Mouse (Mus musculus): ENCODE data around the gene Rbm45.
A peak's percentile ranks its signal among the peaks of the same experiment; 100 is the strongest.

Gene Rbm45

GRCm38 (mm10) chr2:76369821-76370655 is at the start of gene Rbm45:
Gene Rbm45, plus strand, starts transcription at chr2:76369984.
- DNase-seq (ENCODE audit: low spot score), result peak; percentile 95

GRCm38 (mm10) chr2:76320336-76320735 is 49.4 kb upstream of the Rbm45 start:
- no peak for DNase-seq (ENCODE audit: low spot score)

DNA sequence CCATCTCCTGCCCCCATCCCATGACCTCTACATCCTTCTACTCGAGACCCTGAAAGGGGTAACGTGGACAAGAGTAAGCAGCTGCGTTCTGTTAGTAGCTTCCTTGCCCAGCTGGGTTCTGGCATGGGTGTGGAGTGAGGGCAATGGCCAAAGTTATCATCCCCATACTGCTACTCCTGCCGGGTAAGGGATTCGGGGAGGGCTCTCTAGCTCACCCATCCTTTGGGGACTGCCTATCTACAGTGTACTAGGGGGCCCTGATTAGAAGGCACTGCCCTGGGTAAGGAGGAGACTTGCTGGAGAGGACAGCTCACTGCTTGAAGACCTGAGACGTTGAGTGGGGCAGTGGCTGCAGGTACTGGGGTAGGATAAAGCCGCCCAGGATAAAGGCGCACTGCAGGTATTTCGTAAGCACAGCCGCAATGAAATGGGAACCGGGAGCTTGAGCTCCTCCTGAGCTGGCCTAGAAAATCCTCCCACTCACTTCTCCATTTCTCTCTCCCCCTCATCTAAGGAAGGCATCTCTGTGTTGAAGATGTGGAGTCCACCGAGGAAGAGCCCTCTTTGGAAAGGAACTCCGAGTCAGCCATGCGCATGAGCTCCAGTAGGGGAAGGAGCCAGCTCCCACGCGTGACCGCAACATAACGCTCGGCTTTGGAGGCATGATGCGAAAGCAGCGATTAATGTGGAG is 46.5 kb upstream of the Rbm45 start:
- no peak for DNase-seq (ENCODE audit: low spot score)

- DNase-seq (ENCODE audit: low spot score), result no peak
Observed at GRCm38 (mm10) chr2:76324463-76324862, 45.3 kb upstream of the Rbm45 start.

DNA sequence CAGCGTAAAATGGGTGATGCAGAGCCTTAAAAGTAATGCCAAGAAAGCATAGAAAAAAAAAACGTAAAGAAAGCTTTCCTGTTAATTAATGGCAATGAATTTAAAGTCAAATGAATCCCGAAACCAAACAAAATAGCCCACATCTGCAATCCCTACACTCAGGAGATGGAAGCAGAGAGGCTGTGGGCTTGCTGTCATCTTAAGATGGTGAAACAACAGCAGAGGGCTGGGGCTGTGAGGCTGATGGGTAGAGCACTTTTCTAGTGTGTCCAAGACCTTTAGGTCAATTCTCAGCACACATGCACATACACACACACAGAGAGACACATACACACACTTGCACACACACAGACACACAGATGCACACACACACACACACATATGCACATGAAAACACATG is 43.6 kb upstream of the Rbm45 start:
- DNase-seq (ENCODE audit: low spot score), result no peak

DNA sequence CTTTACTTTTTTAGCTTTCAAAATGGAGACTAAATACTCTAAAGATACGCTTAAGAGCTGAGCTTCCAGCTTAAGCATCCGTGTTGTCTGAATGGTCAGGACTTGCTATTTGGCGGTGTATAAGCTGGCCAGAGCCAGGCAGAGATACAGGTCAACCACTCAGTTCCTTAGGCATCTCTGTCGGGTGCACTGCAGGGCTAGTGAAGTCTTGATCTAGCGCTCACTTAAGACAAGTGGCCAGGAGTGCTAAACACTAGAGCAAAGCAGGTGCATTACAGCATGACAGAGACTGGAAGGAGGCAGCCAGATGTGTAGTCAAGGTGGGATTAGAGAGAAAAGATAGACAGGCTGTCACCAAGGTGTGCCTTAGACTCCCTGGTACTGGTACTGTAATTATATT is 39.7 kb upstream of the Rbm45 start:
- no peak for DNase-seq (ENCODE audit: low spot score)

DNA sequence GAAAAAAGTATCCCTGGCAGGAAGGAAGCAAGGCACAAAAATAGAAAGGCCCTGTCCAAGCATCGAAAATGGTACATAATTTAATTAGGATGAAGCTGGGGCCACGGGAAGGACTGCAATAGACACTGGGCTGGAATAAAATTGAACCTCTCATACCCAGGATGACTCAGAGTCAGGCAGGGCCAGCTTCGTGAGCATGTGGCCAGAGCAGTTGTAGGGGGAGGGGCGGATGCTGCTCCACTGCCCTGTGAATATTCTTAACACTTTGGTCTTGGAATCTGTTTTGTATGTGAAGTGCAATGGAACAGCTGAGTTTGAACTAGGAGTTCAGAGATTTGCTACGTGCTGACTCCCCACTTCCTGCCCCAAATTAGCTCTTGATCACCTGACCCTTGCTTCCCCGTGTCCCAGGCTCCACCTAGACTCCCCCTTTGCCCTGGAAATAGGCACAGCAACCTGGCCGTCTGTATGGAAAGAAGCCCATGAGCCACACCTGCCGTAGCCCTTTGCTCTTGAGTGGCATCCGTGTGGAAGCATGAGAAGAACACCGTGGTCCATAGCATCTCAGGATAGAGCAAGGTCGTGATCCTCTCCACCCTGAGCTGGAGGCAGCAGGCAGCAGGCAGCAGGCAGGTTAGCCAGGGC is 37.5 kb upstream of the Rbm45 start:
- DNase-seq (ENCODE audit: low spot score), result no peak

DNA sequence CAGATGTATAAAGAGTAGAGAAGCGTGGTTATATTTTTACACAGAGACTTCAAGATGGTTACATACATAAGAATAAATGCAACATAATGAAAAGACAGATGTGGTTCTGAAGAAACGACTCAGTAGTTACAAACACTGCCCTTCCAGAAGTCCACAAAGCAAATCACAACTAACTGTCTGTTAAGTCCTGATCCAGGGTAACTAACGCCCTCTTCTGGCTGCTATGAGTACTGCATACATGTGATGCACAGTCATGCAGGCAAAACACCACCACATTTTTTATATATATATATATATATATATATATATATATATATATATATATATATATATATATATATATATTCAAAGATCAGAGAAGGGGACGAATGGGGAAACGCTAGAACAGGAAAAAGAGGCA is 35.2 kb upstream of the Rbm45 start:
- no peak for DNase-seq (ENCODE audit: low spot score)

- peak; percentile 61 for DNase-seq (ENCODE audit: low spot score)
Observed at GRCm38 (mm10) chr2:76338215-76339156, 31.3 kb upstream of the Rbm45 start, which contains the start of gene Pde11a. Gene Pde11a, minus strand, starts transcription at chr2:76338774.

- no peak for DNase-seq (ENCODE audit: low spot score)
Observed at GRCm38 (mm10) chr2:76342146-76342545, 27.6 kb upstream of the Rbm45 start.

- no peak for DNase-seq (ENCODE audit: low spot score)
Observed at GRCm38 (mm10) chr2:76347839-76348238, 21.9 kb upstream of the Rbm45 start.

DNA sequence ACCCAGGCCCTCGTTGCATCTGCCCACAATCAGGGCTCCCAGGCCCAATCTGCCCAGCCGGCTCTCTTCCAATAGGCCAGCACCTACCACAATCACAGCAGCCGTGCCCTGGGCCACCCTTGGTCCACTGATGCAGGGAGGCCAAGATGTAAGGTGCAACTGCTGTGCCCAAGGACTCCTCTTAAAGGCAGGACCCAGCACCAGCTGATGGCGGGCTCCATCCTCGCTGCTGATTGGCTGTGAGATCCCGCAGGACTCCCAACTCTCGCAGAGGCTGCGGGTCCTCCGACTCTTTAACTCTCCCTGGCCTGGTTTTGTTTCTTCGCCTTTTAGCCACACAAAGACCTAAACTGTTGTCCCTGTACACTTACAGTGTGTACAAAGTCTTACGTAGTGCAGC is 9.6 kb upstream of the Rbm45 start, which contains the start of gene Cyct:
Cyct (minus strand) TSS at position 225 of the 400 bp plus-strand sequence.
- no peak for DNase-seq (ENCODE audit: low spot score)

- DNase-seq (ENCODE audit: low spot score), result peak; percentile 10
Observed at GRCm38 (mm10) chr2:76362111-76362510, 7.7 kb upstream of the Rbm45 start.

- DNase-seq (ENCODE audit: low spot score), result no peak
Observed at GRCm38 (mm10) chr2:76365811-76366210, 4.0 kb upstream of the Rbm45 start.

DNA sequence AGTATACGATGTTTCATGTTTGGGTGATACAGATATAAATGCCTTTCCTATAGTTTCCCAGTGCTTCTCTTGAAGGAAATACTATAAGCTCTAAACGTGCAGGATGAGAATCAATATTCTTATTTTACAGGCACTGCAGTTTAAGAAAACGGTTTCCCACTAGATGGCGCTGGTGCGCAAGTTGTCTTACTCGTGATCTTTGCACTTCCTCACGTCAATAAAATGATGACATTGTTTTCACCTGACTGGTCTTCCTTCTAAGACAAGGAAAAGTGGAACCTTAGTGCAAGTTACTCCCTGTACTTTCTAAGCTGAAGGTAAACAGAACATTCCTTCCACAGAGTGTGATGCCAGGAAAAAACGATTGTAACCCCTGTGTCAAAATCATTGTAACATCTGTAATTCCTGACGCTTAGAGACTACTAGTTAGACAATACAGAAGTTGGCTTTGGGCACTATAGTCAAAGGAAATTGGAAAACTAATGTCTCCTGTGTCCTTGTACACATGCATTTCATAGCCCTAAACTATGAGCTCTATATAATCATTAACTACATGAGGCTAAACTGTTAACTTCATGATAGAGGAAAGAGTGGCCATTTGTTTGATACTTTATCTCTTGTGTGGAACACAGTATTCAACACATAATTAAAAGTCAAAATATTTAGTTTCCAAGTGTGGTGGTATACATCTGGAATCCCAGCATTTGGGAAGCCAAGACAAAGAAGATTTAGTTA is 2.4 kb upstream of the Rbm45 start:
- peak; percentile 97 for DNase-seq (ENCODE audit: low spot score)

DNA sequence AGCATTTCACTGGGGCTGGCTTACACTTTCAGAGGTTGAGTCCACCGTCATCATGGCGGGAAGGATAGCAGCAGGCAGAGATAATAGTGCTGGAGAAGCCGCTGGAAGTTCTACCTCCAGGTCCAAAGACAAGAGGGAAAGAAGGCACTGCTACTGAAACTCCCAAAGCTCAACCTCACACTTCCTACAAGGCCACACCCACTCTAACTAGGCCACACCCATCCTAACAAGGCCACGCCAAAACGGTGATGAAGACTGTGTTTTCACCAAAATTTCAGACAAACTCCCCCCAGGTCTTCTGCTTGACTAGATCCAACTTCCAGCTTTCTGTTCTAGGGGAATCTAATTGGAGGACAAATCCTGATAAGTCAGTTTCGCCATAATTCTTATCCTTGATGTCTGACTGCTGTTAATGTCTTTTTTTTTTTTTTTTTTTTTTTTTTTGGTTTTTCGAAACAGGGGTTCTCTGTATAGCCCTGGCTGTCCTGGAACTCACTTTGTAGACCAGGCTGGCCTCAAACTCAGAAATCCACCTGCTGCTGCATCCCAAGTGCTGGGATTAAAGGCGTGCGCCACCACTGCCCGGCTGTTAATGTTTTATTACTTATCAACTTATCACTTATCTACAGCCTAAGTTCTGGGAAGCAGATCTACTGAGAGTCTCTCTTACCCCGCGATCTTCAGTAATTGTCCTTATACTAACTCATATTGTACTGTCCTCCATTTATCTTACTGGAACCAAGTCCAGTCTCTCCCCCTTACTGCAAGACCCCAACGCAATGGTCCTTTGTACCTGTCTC is 723 bp upstream of the Rbm45 start:
- no peak for DNase-seq (ENCODE audit: low spot score)

DNA sequence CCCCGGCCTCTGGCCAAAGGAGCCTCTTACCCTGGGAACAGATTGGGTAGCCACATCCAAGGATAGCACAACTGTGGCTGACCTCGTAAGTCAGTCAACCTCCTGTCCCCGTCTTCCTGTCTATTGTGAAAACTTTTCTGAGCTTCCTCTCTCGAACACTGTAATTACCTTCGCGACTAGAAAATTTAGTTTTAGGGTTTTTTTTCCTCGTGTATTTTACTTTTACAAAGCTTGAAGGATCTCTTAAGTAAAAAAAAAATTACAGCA is 805 bp downstream of the Rbm45 start:
- DNase-seq (ENCODE audit: low spot score), result no peak

DNA sequence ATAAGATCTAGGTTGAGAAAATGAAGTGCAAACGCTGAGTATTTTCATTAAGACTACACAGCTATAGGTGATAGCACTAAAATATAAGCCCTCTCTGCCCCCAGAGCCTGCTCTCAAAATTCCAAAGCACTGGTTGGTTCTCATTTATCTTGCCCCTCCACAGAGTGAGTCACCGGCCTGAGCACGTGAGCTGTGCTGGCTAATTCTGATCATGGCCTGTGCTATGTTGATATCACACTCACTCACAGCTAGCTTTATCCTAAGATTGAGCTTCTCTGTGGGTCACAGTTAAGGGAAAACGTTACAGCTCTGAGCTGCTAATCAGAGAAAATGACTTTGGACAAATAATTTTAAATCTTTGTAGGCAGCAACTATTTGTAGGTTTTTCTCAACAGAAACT is 2.5 kb downstream of the Rbm45 start:
- DNase-seq (ENCODE audit: low spot score), result no peak

GRCm38 (mm10) chr2:76374544-76375206 is 4.9 kb downstream of the Rbm45 start:
- DNase-seq (ENCODE audit: low spot score), result no peak

GRCm38 (mm10) chr2:76378646-76379045 is 8.9 kb downstream of the Rbm45 start:
- no peak for DNase-seq (ENCODE audit: low spot score)
